Mouse (Mus musculus): Measurements from ENCODE around the gene Grid1. TPM values are rescaled to one million over a fixed set of nuclear protein-coding genes. Genes with fewer than 3 reads are reported as not detected.

Gene Grid1
- polyA plus RNA-seq, 1 experiment from 2014 or later, result 0.02 TPM

DNA sequence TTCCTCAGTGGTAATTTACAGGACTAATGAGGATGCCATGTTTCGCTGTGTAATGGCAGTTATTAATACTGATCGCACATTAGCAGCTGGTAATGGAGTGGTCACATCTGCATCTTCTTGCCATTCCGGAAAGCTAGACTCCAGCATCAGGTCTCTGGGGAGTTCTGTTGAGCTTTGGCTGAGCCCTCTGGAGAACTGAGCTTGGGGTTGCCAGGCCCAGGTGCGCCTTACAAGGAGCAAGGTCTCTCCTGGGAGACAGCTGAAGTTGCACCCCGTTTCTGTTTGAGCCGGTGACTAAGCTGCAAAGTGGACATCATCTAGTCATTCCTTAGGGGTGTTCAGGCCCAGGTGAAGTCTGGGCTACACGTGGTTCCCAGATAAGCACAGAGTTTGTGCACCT, 186.8 kb downstream of the Grid1 start:
- no peaks in the 10 kb centered on the region for H3K9me3 ChIP-seq (replicated peaks; ENCODE audit: control insufficient read depth, low read length)
- no peak overlapping the region for H3K4me3 ChIP-seq (ENCODE audit: low read depth, low read length)
- WGBS (ENCODE audit: insufficient replicate concordance), result 63% methylated on average over 7 of the region's 7 CpGs
- no peak overlapping the region for H3K9ac ChIP-seq (ENCODE audit: low read depth, low read length)
- H3K4me1 ChIP-seq (ENCODE audit: control insufficient read depth, low read depth, low read length), result no peaks in the 10 kb centered on the region
- no peak overlapping the region for H3K4me2 ChIP-seq (ENCODE audit: low read depth, low read length)
- ATAC-seq (ENCODE audit: low read depth), result no peak
- H3K27ac ChIP-seq (ENCODE audit: low read length), result no peak overlapping the region
- H3K36me3 ChIP-seq (ENCODE audit: control insufficient read depth, insufficient read depth), result no peaks in the 10 kb centered on the region
- no peaks in the 10 kb centered on the region for H3K27me3 ChIP-seq (ENCODE audit: control insufficient read depth, insufficient read depth, low read depth, low read length)

DNA sequence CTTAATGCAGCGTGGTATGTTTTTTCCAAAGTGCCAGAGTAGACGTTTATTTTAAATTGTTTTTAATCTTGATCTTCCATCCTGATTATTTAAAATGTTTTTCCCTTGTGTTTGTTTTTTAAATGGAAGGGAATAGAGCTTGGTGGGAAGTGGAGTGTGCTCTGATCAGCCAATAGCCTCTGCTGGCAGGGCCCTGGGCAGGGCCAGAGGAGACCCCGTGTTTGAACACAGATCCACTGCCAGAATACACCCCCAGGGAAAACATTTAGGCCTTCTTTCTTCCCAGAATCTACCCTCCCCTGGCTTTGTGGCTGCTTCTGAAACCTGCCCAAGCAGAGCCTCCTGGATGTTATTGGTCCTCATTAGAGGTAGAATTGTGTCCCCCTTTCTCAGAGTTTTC, 188.8 kb downstream of the Grid1 start:
- Histone ChIP-seq H3K36me3 (ENCODE audit: control insufficient read depth, insufficient read depth) (no peaks in the 10 kb centered on the region), H3K4me2 (ENCODE audit: low read depth, low read length) (no peak overlapping the region), H3K27me3 (ENCODE audit: control insufficient read depth, insufficient read depth, low read depth, low read length) (no peaks in the 10 kb centered on the region), H3K4me3 (ENCODE audit: low read depth, low read length) (no peak overlapping the region), H3K27ac (ENCODE audit: low read length) (no peak overlapping the region), H3K9ac (ENCODE audit: low read depth, low read length) (no peak overlapping the region), H3K9me3 (replicated peaks; ENCODE audit: control insufficient read depth, low read length) (no peaks in the 10 kb centered on the region), H3K4me1 (ENCODE audit: control insufficient read depth, low read depth, low read length) (no peaks in the 10 kb centered on the region)
- WGBS (ENCODE audit: insufficient replicate concordance), result 43% methylated on average over 3 of the region's 3 CpGs
- ATAC-seq (ENCODE audit: low read depth), result no peak

DNA sequence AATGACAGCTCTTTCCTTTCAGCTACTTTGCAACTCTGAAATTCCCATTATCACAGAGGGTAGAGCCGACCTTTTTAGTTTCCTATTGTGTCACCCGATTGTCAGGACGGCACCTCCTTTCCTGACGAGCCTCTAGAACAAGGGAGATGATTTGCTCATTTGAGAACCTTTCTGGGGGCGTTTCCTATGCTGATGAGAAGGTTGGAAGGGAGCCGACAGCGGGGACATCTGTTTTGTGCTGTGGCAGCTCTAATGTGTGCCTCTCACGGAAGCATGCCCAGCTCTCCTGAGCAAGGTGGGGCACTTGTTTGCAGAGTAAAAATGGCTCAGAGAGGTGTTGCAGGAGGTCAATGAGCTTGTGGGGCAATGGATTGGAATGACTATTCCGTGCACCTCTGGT, 189.2 kb downstream of the Grid1 start:
- WGBS (ENCODE audit: insufficient replicate concordance), result 17% methylated on average over 9 of the region's 9 CpGs
- H3K36me3 ChIP-seq (ENCODE audit: control insufficient read depth, insufficient read depth), result no peaks in the 10 kb centered on the region
- no peak overlapping the region for H3K9ac ChIP-seq (ENCODE audit: low read depth, low read length)
- no peak overlapping the region for H3K4me3 ChIP-seq (ENCODE audit: low read depth, low read length)
- H3K9me3 ChIP-seq (replicated peaks; ENCODE audit: control insufficient read depth, low read length), result no peaks in the 10 kb centered on the region
- H3K4me1 ChIP-seq (ENCODE audit: control insufficient read depth, low read depth, low read length), result no peaks in the 10 kb centered on the region
- H3K27ac ChIP-seq (ENCODE audit: low read length), result no peak overlapping the region
- H3K4me2 ChIP-seq (ENCODE audit: low read depth, low read length), result no peak overlapping the region
- no peak for ATAC-seq (ENCODE audit: low read depth)
- H3K27me3 ChIP-seq (ENCODE audit: control insufficient read depth, insufficient read depth, low read depth, low read length), result no peaks in the 10 kb centered on the region

DNA sequence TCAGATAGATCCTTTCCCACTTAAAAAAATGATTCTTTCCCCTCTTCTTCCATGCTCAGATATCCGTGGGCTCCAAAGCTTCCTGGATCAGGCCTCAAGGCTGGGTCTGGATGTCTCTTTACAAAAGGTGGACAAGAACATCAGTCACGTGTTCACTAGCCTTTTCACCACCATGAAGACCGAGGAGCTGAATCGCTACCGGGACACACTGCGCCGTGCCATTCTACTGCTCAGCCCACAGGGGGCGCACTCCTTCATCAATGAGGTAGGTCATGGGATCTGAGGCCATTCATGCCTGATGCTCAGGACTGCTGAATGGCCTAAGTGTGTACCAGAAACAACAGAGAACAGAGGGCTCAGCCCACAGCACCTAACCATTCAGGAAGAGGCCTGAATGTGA, 206.8 kb downstream of the Grid1 start:
- H3K36me3 ChIP-seq (ENCODE audit: control insufficient read depth, insufficient read depth), result no peaks in the 10 kb centered on the region
- no peak for ATAC-seq (ENCODE audit: low read depth)
- WGBS (ENCODE audit: insufficient replicate concordance), result 70% methylated on average over 8 of the region's 8 CpGs
- no peak overlapping the region for H3K4me3 ChIP-seq (ENCODE audit: low read depth, low read length)
- no peaks in the 10 kb centered on the region for H3K4me1 ChIP-seq (ENCODE audit: control insufficient read depth, low read depth, low read length)
- no peak overlapping the region for H3K9ac ChIP-seq (ENCODE audit: low read depth, low read length)
- H3K27me3 ChIP-seq (ENCODE audit: control insufficient read depth, insufficient read depth, low read depth, low read length), result no peaks in the 10 kb centered on the region
- H3K4me2 ChIP-seq (ENCODE audit: low read depth, low read length), result no peak overlapping the region
- no peak overlapping the region for H3K27ac ChIP-seq (ENCODE audit: low read length)
- no peaks in the 10 kb centered on the region for H3K9me3 ChIP-seq (replicated peaks; ENCODE audit: control insufficient read depth, low read length)

GRCm38 (mm10) chr14:35027501-35028140, 207.7 kb downstream of the Grid1 start:
- Histone ChIP-seq H3K4me2 (ENCODE audit: low read depth, low read length) (no peak overlapping the region), H3K27me3 (ENCODE audit: control insufficient read depth, insufficient read depth, low read depth, low read length) (no peaks in the 10 kb centered on the region), H3K9me3 (replicated peaks; ENCODE audit: control insufficient read depth, low read length) (no peaks in the 10 kb centered on the region), H3K4me3 (ENCODE audit: low read depth, low read length) (no peak overlapping the region), H3K27ac (ENCODE audit: low read length) (no peak overlapping the region), H3K36me3 (ENCODE audit: control insufficient read depth, insufficient read depth) (no peaks in the 10 kb centered on the region), H3K4me1 (ENCODE audit: control insufficient read depth, low read depth, low read length) (no peaks in the 10 kb centered on the region), H3K9ac (ENCODE audit: low read depth, low read length) (no peak overlapping the region)
- 51% methylated on average over 11 of the region's 11 CpGs for WGBS (ENCODE audit: insufficient replicate concordance)
- ATAC-seq (ENCODE audit: low read depth), result no peak

- no peak overlapping the region for H3K4me2 ChIP-seq (ENCODE audit: low read depth, low read length)
- H3K27ac ChIP-seq (ENCODE audit: low read length), result no peak overlapping the region
- ATAC-seq (ENCODE audit: low read depth), result no peak
- no peaks in the 10 kb centered on the region for H3K27me3 ChIP-seq (ENCODE audit: control insufficient read depth, insufficient read depth, low read depth, low read length)
- H3K36me3 ChIP-seq (ENCODE audit: control insufficient read depth, insufficient read depth), result no peaks in the 10 kb centered on the region
- H3K9ac ChIP-seq (ENCODE audit: low read depth, low read length), result no peak overlapping the region
- 71% methylated on average over 2 of the region's 2 CpGs for WGBS (ENCODE audit: insufficient replicate concordance)
- H3K4me3 ChIP-seq (ENCODE audit: low read depth, low read length), result no peak overlapping the region
- no peaks in the 10 kb centered on the region for H3K9me3 ChIP-seq (replicated peaks; ENCODE audit: control insufficient read depth, low read length)
- no peaks in the 10 kb centered on the region for H3K4me1 ChIP-seq (ENCODE audit: control insufficient read depth, low read depth, low read length)
These were observed 209.7 kb downstream of the Grid1 start for GRCm38 (mm10) chr14:35029626-35030025.

GRCm38 (mm10) chr14:35030271-35030670, 210.4 kb downstream of the Grid1 start:
- Histone ChIP-seq H3K4me3 (ENCODE audit: low read depth, low read length) (no peak overlapping the region), H3K4me1 (ENCODE audit: control insufficient read depth, low read depth, low read length) (no peaks in the 10 kb centered on the region), H3K27me3 (ENCODE audit: control insufficient read depth, insufficient read depth, low read depth, low read length) (no peaks in the 10 kb centered on the region), H3K9me3 (replicated peaks; ENCODE audit: control insufficient read depth, low read length) (no peaks in the 10 kb centered on the region), H3K36me3 (ENCODE audit: control insufficient read depth, insufficient read depth) (no peaks in the 10 kb centered on the region), H3K9ac (ENCODE audit: low read depth, low read length) (no peak overlapping the region), H3K27ac (ENCODE audit: low read length) (no peak overlapping the region), H3K4me2 (ENCODE audit: low read depth, low read length) (no peak overlapping the region)
- 54% methylated on average over 2 of the region's 2 CpGs for WGBS (ENCODE audit: insufficient replicate concordance)
- no peak for ATAC-seq (ENCODE audit: low read depth)

GRCm38 (mm10) chr14:35032283-35032682, 212.4 kb downstream of the Grid1 start:
- 67% methylated on average over 1 of the region's 1 CpGs for WGBS (ENCODE audit: insufficient replicate concordance)
- no peak for ATAC-seq (ENCODE audit: low read depth)

GRCm38 (mm10) chr14:35044268-35044667, 224.4 kb downstream of the Grid1 start:
- Histone ChIP-seq H3K4me3 (ENCODE audit: low read depth, low read length) (no peak overlapping the region), H3K27ac (ENCODE audit: low read length) (no peak overlapping the region), H3K9me3 (replicated peaks; ENCODE audit: control insufficient read depth, low read length) (no peaks in the 10 kb centered on the region), H3K36me3 (ENCODE audit: control insufficient read depth, insufficient read depth) (no peaks in the 10 kb centered on the region), H3K27me3 (ENCODE audit: control insufficient read depth, insufficient read depth, low read depth, low read length) (no peaks in the 10 kb centered on the region), H3K4me2 (ENCODE audit: low read depth, low read length) (no peak overlapping the region), H3K9ac (ENCODE audit: low read depth, low read length) (no peak overlapping the region), H3K4me1 (ENCODE audit: control insufficient read depth, low read depth, low read length) (no peaks in the 10 kb centered on the region)
- WGBS (ENCODE audit: insufficient replicate concordance), result 56% methylated on average over 5 of the region's 5 CpGs
- ATAC-seq (ENCODE audit: low read depth), result no peak

More at GRCm38 (mm10) chr14:35032283-35032682, 212.4 kb downstream of the Grid1 start:
- Histone ChIP-seq H3K9ac (ENCODE audit: low read depth, low read length) (no peak overlapping the region), H3K36me3 (ENCODE audit: control insufficient read depth, insufficient read depth) (no peaks in the 10 kb centered on the region), H3K9me3 (replicated peaks; ENCODE audit: control insufficient read depth, low read length) (no peaks in the 10 kb centered on the region), H3K4me3 (ENCODE audit: low read depth, low read length) (no peak overlapping the region), H3K4me2 (ENCODE audit: low read depth, low read length) (no peak overlapping the region), H3K4me1 (ENCODE audit: control insufficient read depth, low read depth, low read length) (no peaks in the 10 kb centered on the region), H3K27ac (ENCODE audit: low read length) (no peak overlapping the region), H3K27me3 (ENCODE audit: control insufficient read depth, insufficient read depth, low read depth, low read length) (no peaks in the 10 kb centered on the region)
